Mouse (Mus musculus) neutrophil, adult 59 days (primary cell): ENCODE measurements around the gene Macrod1. TPM values are rescaled to one million over a fixed set of nuclear protein-coding genes. Genes with fewer than 3 reads are reported as not detected.

Experiments used
- total RNA-seq, 2 experiments: library from RNA; stranded (reverse); gene quantifications; 1 replicate in 1 of 2; 2 replicates in 1 of 2; pipeline ENCODE4 v1.2.4; 2023

Gene Macrod1
- total RNA-seq: 1 to 10 TPM; 2.6 to 2.9 TPM

GRCm38 (mm10) chr19:7056248-7057087 is at the start of gene Macrod1:
TSS of gene Macrod1 (plus strand) at chr19:7056810.

GRCm38 (mm10) chr19:7019191-7019590 is 37.4 kb upstream of the Macrod1 start, which contains the start of gene Fermt3:
TSS of gene Fermt3 (minus strand) at chr19:7019469.

DNA sequence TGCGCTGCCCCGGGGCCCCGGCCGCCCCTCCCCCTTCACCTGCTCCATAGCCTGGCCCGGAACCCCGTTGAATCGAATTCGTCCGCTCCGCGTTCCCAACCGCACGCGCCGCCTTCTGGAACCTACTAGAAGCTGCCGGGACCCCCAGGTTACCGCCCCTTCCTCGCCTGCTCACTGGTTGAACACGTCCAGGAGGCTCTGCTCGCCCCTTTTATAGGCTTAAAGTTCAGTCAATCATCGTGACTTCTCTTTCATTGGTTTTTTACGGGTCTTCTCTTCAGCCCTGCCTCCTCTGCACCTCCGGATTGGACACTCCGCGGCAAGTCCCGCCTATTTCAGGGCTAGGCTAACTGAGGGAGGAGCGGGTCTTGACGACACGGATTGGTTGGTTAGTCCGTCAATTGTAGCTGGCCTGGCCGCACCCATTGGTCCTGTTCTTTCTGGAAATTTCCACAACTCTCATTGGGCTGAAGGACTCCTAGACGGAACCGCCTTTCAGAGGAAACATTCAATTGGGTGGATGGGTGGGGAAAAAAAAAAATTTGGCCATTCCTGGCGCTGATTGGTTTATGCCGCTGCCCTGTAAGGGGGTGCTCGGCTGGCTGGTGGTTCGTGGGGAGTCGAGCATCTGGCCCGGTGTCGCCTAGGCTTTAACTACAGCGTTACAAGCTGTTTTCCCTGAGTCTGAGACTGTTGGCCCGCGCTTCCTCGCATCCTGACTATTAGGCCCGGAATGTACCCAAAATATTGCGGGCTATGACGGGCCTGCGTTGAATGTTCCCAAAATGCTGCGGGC is 16.6 kb upstream of the Macrod1 start, which contains the start of gene Stip1:
Gene Stip1 (minus strand): TSS at position 127 of the 796 bp plus-strand sequence.

GRCm38 (mm10) chr19:7105544-7105943 is 48.9 kb downstream of the Macrod1 start, which contains the start of gene Flrt1:
TSS of gene Flrt1 (minus strand) at chr19:7105729.

DNA sequence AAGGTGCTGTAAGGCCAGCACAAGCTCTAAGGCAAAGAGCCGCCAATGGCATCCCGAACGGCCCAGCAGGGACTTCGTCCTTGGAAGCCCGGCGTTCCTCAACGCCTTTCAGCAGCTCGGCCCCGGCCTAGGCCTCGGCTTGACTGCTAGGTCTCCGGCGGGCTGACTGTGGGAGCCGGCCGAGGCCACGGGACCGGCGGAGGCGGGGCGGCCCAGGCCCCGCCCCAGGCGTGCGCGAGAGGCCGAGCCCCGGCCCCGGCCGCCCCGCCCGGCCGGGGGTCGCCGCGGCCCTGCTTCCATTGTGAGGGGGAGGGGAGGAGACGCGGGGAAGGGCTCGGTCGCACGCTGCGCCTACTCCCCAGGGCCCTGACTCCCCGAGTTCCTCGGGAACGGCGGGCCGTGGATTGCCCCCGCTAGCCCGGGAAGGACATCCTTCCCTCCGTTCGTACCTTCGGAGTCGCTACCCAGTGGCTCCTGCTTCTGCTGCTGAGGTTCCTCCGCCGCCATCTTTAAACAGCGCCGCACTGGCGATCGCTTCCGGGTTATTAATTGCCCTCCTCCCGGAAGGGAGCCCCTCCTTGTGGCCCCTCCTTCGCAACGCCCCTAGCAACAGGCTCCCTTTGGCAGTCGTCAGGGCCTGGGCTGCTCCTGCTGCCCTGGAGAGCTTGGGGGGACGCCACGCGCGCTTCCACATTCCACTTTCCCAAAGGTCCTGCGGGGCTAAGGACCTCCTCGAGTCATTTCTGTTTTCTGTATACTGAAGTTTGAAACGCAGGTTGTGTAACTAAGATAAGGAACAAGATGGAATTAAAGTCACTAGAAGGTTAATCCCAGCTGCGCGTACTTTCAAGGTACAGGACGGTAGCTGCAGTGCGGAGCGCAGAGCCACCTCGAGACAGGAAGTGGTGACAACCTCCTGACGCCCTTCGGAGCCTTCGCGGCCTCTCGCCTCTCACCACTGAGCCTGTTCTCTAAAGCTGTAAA is 149.4 kb downstream of the Macrod1 start, which contains the start of gene Otub1:
Gene Otub1 (minus strand): TSS at position 564 of the 984 bp plus-strand sequence.

DNA sequence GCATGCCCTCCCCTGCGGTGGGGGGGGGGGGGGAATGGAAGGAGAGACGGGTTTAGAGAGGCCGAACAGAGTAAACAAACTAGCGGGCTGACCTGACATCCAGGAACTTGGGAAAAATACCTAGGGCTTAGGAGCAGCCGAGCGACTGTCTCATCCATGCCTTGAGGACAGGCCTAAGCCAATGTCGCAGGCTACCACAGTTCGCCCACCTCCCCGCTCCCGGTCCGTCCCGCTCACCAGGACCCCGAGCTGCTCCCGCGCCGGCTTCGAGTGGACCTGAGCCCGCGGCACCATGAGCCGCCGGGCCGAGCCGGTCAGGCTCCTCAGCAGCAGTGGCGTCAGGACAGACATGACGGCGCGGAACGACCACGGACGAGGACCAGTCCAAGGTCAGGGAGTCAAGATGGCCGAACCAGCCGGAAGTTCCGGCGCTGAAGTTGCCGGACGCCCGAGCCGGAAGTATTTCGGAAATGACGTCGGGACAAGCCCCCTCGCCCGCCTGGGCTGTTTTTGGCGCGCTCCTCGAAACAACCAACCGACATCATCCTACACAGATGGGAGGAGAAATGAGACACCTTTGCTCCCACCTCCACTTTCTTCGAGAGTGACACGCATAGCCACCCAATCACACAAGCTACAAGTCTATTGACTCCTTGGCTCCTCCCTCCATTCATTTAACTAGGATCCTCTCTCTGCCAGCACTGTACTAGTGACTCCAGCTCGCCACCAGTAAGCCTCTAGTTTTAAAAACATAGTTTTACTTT is 160.7 kb downstream of the Macrod1 start, which contains the start of gene Cox8a:
Gene Cox8a (minus strand): TSS at position 455 of the 764 bp plus-strand sequence.

DNA sequence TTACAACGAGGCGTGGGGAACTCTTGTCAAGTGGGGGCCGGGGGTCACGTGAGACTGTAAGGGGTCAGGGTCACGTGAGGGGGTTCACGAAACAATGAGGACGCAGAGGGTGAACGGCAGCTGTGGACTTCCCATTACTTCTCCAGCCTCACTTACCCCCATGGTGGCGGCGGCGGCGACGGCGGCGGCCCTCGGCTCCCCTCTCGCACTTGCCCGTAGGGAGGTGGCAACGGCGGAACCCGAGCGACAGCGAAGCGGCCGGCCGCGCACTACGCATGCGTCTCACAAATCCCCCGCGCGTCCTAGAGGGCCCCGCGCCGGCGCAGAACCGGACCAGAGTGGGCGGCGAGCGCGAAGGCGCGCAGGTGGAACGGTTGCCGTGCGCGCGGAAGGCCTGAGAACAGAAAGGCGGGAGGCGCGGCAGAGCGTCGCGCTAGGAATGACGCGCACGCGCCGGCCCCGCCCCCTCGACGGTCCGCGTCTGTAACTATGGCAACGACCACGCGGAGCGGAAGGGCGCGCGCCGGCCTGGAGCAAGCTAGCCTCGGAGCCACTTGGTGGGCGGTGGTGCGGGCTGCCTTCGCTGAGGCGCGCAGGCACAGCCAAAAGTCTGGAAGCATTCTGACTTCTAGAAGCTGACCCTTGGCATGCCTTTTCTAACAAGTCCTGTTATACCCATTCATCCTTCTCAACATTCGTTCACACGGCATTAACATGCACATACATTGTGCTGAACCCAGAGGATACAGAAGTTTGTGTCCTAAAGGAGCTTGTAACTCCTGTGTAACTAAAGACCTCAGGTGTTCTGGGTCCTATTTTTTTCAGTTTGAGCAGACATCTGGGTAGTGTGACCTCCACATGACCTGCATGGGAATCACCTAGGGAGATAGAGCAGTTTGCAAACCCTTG is 184.4 kb downstream of the Macrod1 start, which contains the start of gene Naa40:
Gene Naa40 (minus strand): TSS at position 402 of the 909 bp plus-strand sequence.

Other genes with a start within 250 kb of the Macrod1 start
- gene Rps6ka4, start 216.2 kb upstream of the Macrod1 start, total RNA-seq: 10 to 100 TPM; 30.7 to 41.0 TPM
- gene Ccdc88b, start 198.6 kb upstream of the Macrod1 start, total RNA-seq: 100 to 1,000 TPM; 122 to 137 TPM
- 100 to 1,000 TPM in 1 of 2 experiments, 10 to 100 TPM in 1; 89.2 to 104 TPM for gene Trmt112, start 147.1 kb upstream of the Macrod1 start, total RNA-seq
- gene Prdx5, start 146.7 kb upstream of the Macrod1 start, total RNA-seq: 1,000 to 10,000 TPM; 1,318 to 1,395 TPM
- gene Esrra, start 135.0 kb upstream of the Macrod1 start, total RNA-seq: 10 to 100 TPM; 40.5 to 45.9 TPM
- gene Catsperz, start 131.4 kb upstream of the Macrod1 start, total RNA-seq: not detected
- gene Kcnk4, start 122.3 kb upstream of the Macrod1 start, total RNA-seq: not detected
- 10 to 100 TPM; 22.5 to 31.9 TPM for gene Bad, start 114.9 kb upstream of the Macrod1 start, total RNA-seq
- 10 to 100 TPM; 23.9 to 26.6 TPM for gene Gpr137, start 114.3 kb upstream of the Macrod1 start, total RNA-seq
- 10 to 100 TPM; 42.9 to 43.5 TPM for gene Ppp1r14b, start 81.8 kb upstream of the Macrod1 start, total RNA-seq
- gene Plcb3, start 80.3 kb upstream of the Macrod1 start, total RNA-seq: 10 to 100 TPM; 23.2 to 25.2 TPM
- gene Fkbp2, start 76.3 kb upstream of the Macrod1 start, total RNA-seq: 10 to 100 TPM; 28.2 to 28.8 TPM
- gene Vegfb, start 69.2 kb upstream of the Macrod1 start, total RNA-seq: 1 to 10 TPM; 7.4 to 8.1 TPM
- gene Dnajc4, start 64.2 kb upstream of the Macrod1 start, total RNA-seq: 10 to 100 TPM; 20.8 to 24.7 TPM
- gene Nudt22, start 60.7 kb upstream of the Macrod1 start, total RNA-seq: 10 to 100 TPM; 12.2 to 15.9 TPM
- 1 to 10 TPM; 2.3 to 2.9 TPM for gene Trpt1, start 60.7 kb upstream of the Macrod1 start, total RNA-seq
- 100 to 1,000 TPM; 233 TPM for gene Fermt3, start 37.3 kb upstream of the Macrod1 start, total RNA-seq
- 10 to 100 TPM; 45.6 to 53.6 TPM for gene Stip1, start 16.8 kb upstream of the Macrod1 start, total RNA-seq
- not detected for gene Flrt1, start 48.9 kb downstream of the Macrod1 start, total RNA-seq
- 10 to 100 TPM; 69.8 to 79.8 TPM for gene Otub1, start 149.5 kb downstream of the Macrod1 start, total RNA-seq
- 100 to 1,000 TPM; 346 to 353 TPM for gene Cox8a, start 160.8 kb downstream of the Macrod1 start, total RNA-seq
- gene Naa40, start 184.4 kb downstream of the Macrod1 start, total RNA-seq: 10 to 100 TPM; 23.5 to 28.1 TPM
- gene Rcor2, start 210.5 kb downstream of the Macrod1 start, total RNA-seq: 1 to 10 TPM in 1 of 2 experiments, under 1 TPM in 1; 0.73 to 1.6 TPM